Mouse (Mus musculus) liver, embryonic 13.5 days (tissue): ENCODE results near the gene Loxl1. TPM values are rescaled to one million over a fixed set of nuclear protein-coding genes. Genes with fewer than 3 reads are reported as not detected.
"Not testable (repeated sequence)": the region's sequence is repeated elsewhere in the genome, so short reads cannot be mapped to it uniquely, and the experiment has no call there.

ENCODE experiments used
- ATAC-seq: fragments of 200-750 bp; cut with Nextera tagmentation; 2 replicates; pipeline ENCODE4 v1.8.0; 2017; ENCODE audit warnings: low read depth, mild to moderate bottlenecking, moderate number of reproducible peaks, moderate library complexity
- DNase-seq: peaks from one replicate; pipeline ENCODE4 v3.0.0; 2022
- H3K27ac ChIP-seq: fragments of 300-500 bp; sonication (generic); 2 replicates; pipeline ENCODE4 v1.5.1; 2015; ENCODE audit warnings: moderate library complexity, mild to moderate bottlenecking, inconsistent platforms
- H3K27me3 ChIP-seq: fragments of 300-500 bp; sonication (generic); 2 replicates; pipeline ENCODE4 v1.6.1; 2015; ENCODE audit warnings: mild to moderate bottlenecking, inconsistent platforms
- H3K36me3 ChIP-seq: fragments of 300-500 bp; sonication (generic); 2 replicates; pipeline ENCODE4 v1.6.1; 2015; ENCODE audit warnings: mild to moderate bottlenecking, inconsistent platforms
- H3K4me1 ChIP-seq: fragments of 300-500 bp; sonication (generic); replicated peaks from 2 replicates; pipeline ENCODE4 v1.6.1; 2015; ENCODE audit warnings: inconsistent platforms
- H3K4me2 ChIP-seq: fragments of 300-500 bp; sonication (generic); 2 replicates; pipeline ENCODE4 v1.6.1; 2015; ENCODE audit warnings: inconsistent platforms, mild to moderate bottlenecking, moderate library complexity
- H3K4me3 ChIP-seq: fragments of 300-500 bp; sonication (generic); replicated peaks from 2 replicates; pipeline ENCODE4 v1.5.1; 2015; ENCODE audit warnings: mild to moderate bottlenecking, inconsistent platforms
- H3K9ac ChIP-seq: fragments of 300-500 bp; sonication (generic); 2 replicates; pipeline ENCODE4 v1.6.1; 2015; ENCODE audit warnings: mild to moderate bottlenecking, inconsistent platforms
- H3K9me3 ChIP-seq: fragments of 300-500 bp; sonication (generic); replicated peaks from 2 replicates; pipeline ENCODE4 v1.6.1; 2016; ENCODE audit warnings: inconsistent platforms
- WGBS: fragments of 180-500 bp; shearing (Covaris S2); methylation state at CpG from one replicate; pipeline ENCODE4 v1.1.7; 2015; ENCODE audit not compliant: insufficient replicate concordance; 5-methylcytosine and 5-hydroxymethylcytosine counted together
- polyA plus RNA-seq: library from polyadenylated mRNA; unstranded; fragments of >200 nt; fragmentation: Nextera tagmentation; extraction: Ambion mirVana; gene quantifications from 2 replicates; pipeline ENCODE4 v1.2.1, GENCODE M21; 2015

The Loxl1 gene
- polyA plus RNA-seq, 1 experiment from 2014 or later: 2.5 TPM

GRCm38 (mm10) chr9:58262507-58262906 lies 50.5 kb downstream of the Loxl1 start:
- ATAC-seq: no peak
- no peak overlapping the region for H3K4me3 ChIP-seq
- H3K27ac ChIP-seq: no peak overlapping the region
- H3K27me3 ChIP-seq: no peaks in the 10 kb centered on the region
- no peak overlapping the region for H3K4me2 ChIP-seq
- H3K4me1 ChIP-seq: peaks cover 25% of the 10 kb centered on the region
- H3K9me3 ChIP-seq: no peaks in the 10 kb centered on the region
- peaks cover 10% of the 10 kb centered on the region for H3K36me3 ChIP-seq
- WGBS: 84% methylated on average over 5 of the region's 5 CpGs
- no peak overlapping the region for H3K9ac ChIP-seq
- no peak for DNase-seq

GRCm38 (mm10) chr9:58255704-58256685 lies 57.0 kb downstream of the Loxl1 start:
- H3K36me3 ChIP-seq: no peaks in the 10 kb centered on the region; the same call in none of the 2 replicates
- peaks cover 41% of the 10 kb centered on the region for H3K4me1 ChIP-seq
- H3K4me2 ChIP-seq: no peak overlapping the region
- H3K27ac ChIP-seq: no peak overlapping the region; the same call in 1 of the 2 replicates
- no peaks in the 10 kb centered on the region for H3K9me3 ChIP-seq
- H3K9ac ChIP-seq: peak overlapping the region; percentile 29; the same call in 1 of the 2 replicates
- H3K4me3 ChIP-seq: no peak overlapping the region
- ATAC-seq: no peak
- 60% methylated on average over 10 of the region's 10 CpGs for WGBS
- no peaks in the 10 kb centered on the region for H3K27me3 ChIP-seq
- no peak for DNase-seq

- no peak overlapping the region for H3K4me2 ChIP-seq
- H3K36me3 ChIP-seq: no peaks in the 10 kb centered on the region; the same call in none of the 2 replicates
- no peak for DNase-seq
- H3K9me3 ChIP-seq: no peaks in the 10 kb centered on the region
- 0 out of 2 replicates have a peak overlapping the region, but pooled peaks have one; percentile 29 for H3K9ac ChIP-seq
- no peak overlapping the region for H3K4me3 ChIP-seq
- ATAC-seq: no peak
- peaks cover 49% of the 10 kb centered on the region for H3K4me1 ChIP-seq
- WGBS: 47% methylated on average over 2 of the region's 2 CpGs
- no peak overlapping the region; the same call in 1 of the 2 replicates for H3K27ac ChIP-seq
- no peaks in the 10 kb centered on the region for H3K27me3 ChIP-seq
Observed at GRCm38 (mm10) chr9:58255105-58255504, 57.9 kb downstream of the Loxl1 start.

- ATAC-seq, H3K9me3 ChIP-seq, H3K27me3 ChIP-seq, DNase-seq, H3K36me3 ChIP-seq: not testable (repeated sequence)
- H3K27ac ChIP-seq: peak overlapping the region; percentile 87
- peak overlapping the region; percentile 71 for H3K4me3 ChIP-seq
- 53% methylated on average over 5 of the region's 5 CpGs for WGBS
- peaks cover 55% of the 10 kb centered on the region for H3K4me1 ChIP-seq
- H3K4me2 ChIP-seq: peak overlapping the region; percentile 91
- peak overlapping the region; percentile 80 for H3K9ac ChIP-seq
Observed at GRCm38 (mm10) chr9:58253805-58254122, 59.2 kb downstream of the Loxl1 start.

- Histone ChIP-seq H3K4me2 (peak within 1 kb of the TSS; percentile 91), H3K9ac (peak within 1 kb of the TSS; percentile 80), H3K36me3 (no peaks in the 10 kb centered on the region; the same call in 1 of the 2 replicates), H3K27me3 (no peaks in the 10 kb centered on the region), H3K4me1 (peaks cover 60% of the 10 kb centered on the region), H3K4me3 (peak within 1 kb of the TSS; percentile 71), H3K27ac (peak within 1 kb of the TSS; percentile 87), H3K9me3 (no peaks in the 10 kb centered on the region)
- ATAC-seq (peak; percentile 94), DNase-seq (peak; percentile 95)
- WGBS: under 1% methylated on average over 31 of the region's 31 CpGs
Observed at GRCm38 (mm10) chr9:58253033-58253804, 59.8 kb downstream of the Loxl1 start, which contains the start of gene Stoml1. Stoml1 (plus strand) TSS chr9:58253164.

GRCm38 (mm10) chr9:58250730-58251129 lies 62.3 kb downstream of the Loxl1 start:
- not testable (repeated sequence) for ATAC-seq
- H3K9ac ChIP-seq: 0 out of 2 replicates have a peak overlapping the region, but pooled peaks have one; percentile 92

GRCm38 (mm10) chr9:58250322-58250721 lies 62.7 kb downstream of the Loxl1 start:
- Histone ChIP-seq H3K36me3 (peaks cover 5% of the 10 kb centered on the region), H3K4me1 (peaks cover 68% of the 10 kb centered on the region), H3K4me2 (peak overlapping the region; percentile 95), H3K9me3 (no peaks in the 10 kb centered on the region), H3K27me3 (no peaks in the 10 kb centered on the region), H3K27ac (peak overlapping the region; percentile 97), H3K4me3 (peak overlapping the region; percentile 82; the same call in 1 of the 2 replicates), H3K9ac (peak overlapping the region; percentile 92)
- DNase-seq (no peak), ATAC-seq (no peak)
- WGBS: 75% methylated on average over 8 of the region's 8 CpGs

More at GRCm38 (mm10) chr9:58250730-58251129, 62.3 kb downstream of the Loxl1 start:
- Histone ChIP-seq H3K4me2 (0 out of 2 replicates have a peak overlapping the region, but pooled peaks have one; percentile 95), H3K4me1 (peaks cover 71% of the 10 kb centered on the region), H3K27ac (peak overlapping the region; percentile 97)
- not testable (repeated sequence) for H3K27me3 ChIP-seq, H3K4me3 ChIP-seq, DNase-seq, H3K9me3 ChIP-seq, H3K36me3 ChIP-seq
- 97% methylated on average over 1 of the region's 1 CpGs for WGBS

- H3K9me3 ChIP-seq: no peaks in the 10 kb centered on the region
- peak within 1 kb of the TSS; percentile 92 for H3K9ac ChIP-seq
- peak within 1 kb of the TSS; percentile 82 for H3K4me3 ChIP-seq
- peaks cover 69% of the 10 kb centered on the region for H3K4me1 ChIP-seq
- H3K36me3 ChIP-seq: peaks cover 11% of the 10 kb centered on the region
- H3K27me3 ChIP-seq: no peaks in the 10 kb centered on the region
- H3K4me2 ChIP-seq: peak within 1 kb of the TSS; percentile 95
- WGBS: under 1% methylated on average over 16 of the region's 16 CpGs
- peak; percentile 67 for ATAC-seq
- DNase-seq: peak; percentile 76
- H3K27ac ChIP-seq: peak within 1 kb of the TSS; percentile 97
Observed at GRCm38 (mm10) chr9:58249592-58250192, 63.3 kb downstream of the Loxl1 start, which contains the start of gene Pml. Pml (minus strand) TSS chr9:58249786.

- WGBS: 7% methylated on average over 7 of the region's 7 CpGs
- Histone ChIP-seq H3K4me3 (peak overlapping the region; percentile 82), H3K9me3 (no peaks in the 10 kb centered on the region), H3K27me3 (no peaks in the 10 kb centered on the region), H3K36me3 (peaks cover 19% of the 10 kb centered on the region), H3K9ac (peak overlapping the region; percentile 92), H3K27ac (peak overlapping the region; percentile 97), H3K4me2 (peak overlapping the region; percentile 95), H3K4me1 (peaks cover 70% of the 10 kb centered on the region)
- DNase-seq (no peak), ATAC-seq (no peak)
Observed at GRCm38 (mm10) chr9:58248746-58249413, 64.1 kb downstream of the Loxl1 start.

- Histone ChIP-seq H3K9ac (peak overlapping the region; percentile 92), H3K27me3 (no peaks in the 10 kb centered on the region), H3K4me3 (peak overlapping the region; percentile 82), H3K36me3 (peaks cover 36% of the 10 kb centered on the region), H3K9me3 (no peaks in the 10 kb centered on the region), H3K4me1 (peaks cover 71% of the 10 kb centered on the region), H3K4me2 (peak overlapping the region; percentile 95), H3K27ac (peak overlapping the region; percentile 97)
- DNase-seq (peak; percentile 81), ATAC-seq (peak; percentile 84)
- WGBS: 6% methylated on average over 25 of the region's 25 CpGs
Observed at GRCm38 (mm10) chr9:58247064-58247759, 65.8 kb downstream of the Loxl1 start.
